In the genomic region with DNA sequence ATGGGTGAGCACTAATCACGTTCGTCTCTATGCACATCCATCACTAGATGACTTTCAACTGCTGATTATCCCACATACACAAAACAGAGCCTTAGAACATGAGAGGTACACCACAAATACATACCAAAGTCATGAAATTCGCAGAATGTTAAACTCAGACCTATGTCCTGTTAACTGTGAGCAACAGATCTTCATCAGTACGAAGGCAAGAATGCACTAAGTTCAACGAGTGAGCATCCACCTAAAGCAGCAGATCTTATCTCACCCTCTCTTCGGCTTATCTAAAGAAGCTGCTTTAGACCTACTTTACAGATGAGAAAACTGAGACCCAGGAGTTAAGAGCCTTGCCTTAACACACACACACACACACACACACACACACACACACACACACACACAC, we compare ENCODE assay signal across 15 mouse cellular contexts. TPM values are rescaled to one million over a fixed set of nuclear protein-coding genes. Genes with fewer than 3 reads are reported as not detected.
DNase-seq lines count a peak whose midpoint lies in the region; ATAC-seq and TF ChIP-seq lines count a peak whose summit lies in the region.
"Had no signal": no experiment of that assay in that cellular context is flagged by ENCODE, and none has a peak within 500 bp of the region (broad histone marks: within the 10 kb centered on the region; RNA-seq: fewer than 3 reads in every experiment).

No protein-coding gene starts in this region.

- peak overlapping the region; percentile 52 for H3K9ac ChIP-seq in heart, adult 2 months (ENCODE audit: low read depth, low read length)
- H3K9ac ChIP-seq in heart, embryonic 11.5 days (ENCODE audit: low read depth, low read length): no peak overlapping the region
- H3K9ac ChIP-seq in lung, embryonic 14.5 days: no peak overlapping the region
- no peak overlapping the region for H3K9ac ChIP-seq in liver, embryonic 12.5 days
- no peak overlapping the region for H3K9ac ChIP-seq in forebrain, embryonic 14.5 days (ENCODE audit: low read length)
- H3K9ac ChIP-seq: limb, embryonic 15.5 days; midbrain, embryonic 12.5 days had no signal

- no peak for DNase-seq in heart, adult 2 months
- DNase-seq in lung, embryonic 14.5 days: no peak
- DNase-seq in lung, adult 2 months: no peak
- DNase-seq in forebrain, embryonic 10.5 days (ENCODE audit: extremely low spot score, low spot score): no peak
- no peak for DNase-seq in forebrain, embryonic 14.5 days (ENCODE audit: low spot score)
- DNase-seq: cerebellum, adult 11-12 months; kidney, postnatal 4 days; layer of hippocampus, postnatal 36 days; spleen, adult 18-20 months had no signal

- 44% methylated on average over 6 of the region's 6 CpGs for WGBS in heart, adult 2 months
- WGBS in heart, embryonic 11.5 days (ENCODE audit: insufficient replicate concordance): 50% methylated on average over 6 of the region's 6 CpGs
- 59% methylated on average over 6 of the region's 6 CpGs for WGBS in lung, embryonic 14.5 days
- WGBS in lung, adult 2 months: 52% methylated on average over 6 of the region's 6 CpGs
- 44% methylated on average over 6 of the region's 6 CpGs for WGBS in liver, embryonic 12.5 days (ENCODE audit: insufficient replicate concordance)
- WGBS in forebrain, embryonic 10.5 days: 87% methylated on average over 6 of the region's 6 CpGs
- WGBS in forebrain, embryonic 14.5 days: 85% methylated on average over 6 of the region's 6 CpGs

- TF ChIP-seq POLR2A in heart, adult 2 months (IDR thresholded peaks at IDR 0.05; ENCODE audit: insufficient read depth, low read depth, low read length): no peak
- TF ChIP-seq POLR2A in lung, adult 2 months (IDR thresholded peaks at IDR 0.05; ENCODE audit: borderline replicate concordance, extremely low read depth, low read depth, low read length): no peak

- H3K9me3 ChIP-seq in heart, embryonic 11.5 days (replicated peaks; ENCODE audit: control insufficient read depth, low read length): no peaks in the 10 kb centered on the region
- H3K9me3 ChIP-seq in lung, embryonic 14.5 days (ENCODE audit: low read depth, low read length): no peaks in the 10 kb centered on the region
- no peaks in the 10 kb centered on the region for H3K9me3 ChIP-seq in liver, embryonic 12.5 days (replicated peaks)
- H3K9me3 ChIP-seq in forebrain, embryonic 10.5 days: no peaks in the 10 kb centered on the region
- H3K9me3 ChIP-seq in forebrain, embryonic 14.5 days (replicated peaks; ENCODE audit: control insufficient read depth, low read length): no peaks in the 10 kb centered on the region
- H3K9me3 ChIP-seq: limb, embryonic 15.5 days; midbrain, embryonic 12.5 days had no signal

- TF ChIP-seq EP300 in heart, adult 2 months (IDR thresholded peaks at IDR 0.05; ENCODE audit: insufficient read depth, low read depth, low read length): no peak

- H3K79me2 ChIP-seq in heart, adult 2 months (replicated peaks; ENCODE audit: control insufficient read depth, insufficient read depth, low read length): 0 out of 2 replicates have a peak, but pooled peaks cover 1% of the 10 kb centered on the region

- H3K27ac ChIP-seq in heart, adult 2 months: peak overlapping the region; percentile 52
- no peak overlapping the region for H3K27ac ChIP-seq in heart, embryonic 11.5 days (ENCODE audit: low read depth, low read length)
- H3K27ac ChIP-seq in lung, embryonic 14.5 days (ENCODE audit: low read depth): no peak overlapping the region
- no peak overlapping the region for H3K27ac ChIP-seq in liver, embryonic 12.5 days
- H3K27ac ChIP-seq in forebrain, embryonic 10.5 days: no peak overlapping the region
- no peak overlapping the region for H3K27ac ChIP-seq in forebrain, embryonic 14.5 days (ENCODE audit: low read depth, low read length)
- H3K27ac ChIP-seq: hindbrain, postnatal 0 days; limb, embryonic 15.5 days; midbrain, embryonic 12.5 days had no signal

- peak overlapping the region; percentile 30 for H3K4me3 ChIP-seq in heart, adult 2 months
- H3K4me3 ChIP-seq in heart, embryonic 11.5 days (ENCODE audit: low read depth, low read length): no peak overlapping the region
- 0 out of 2 replicates have a peak overlapping the region, but pooled peaks have one; percentile 78 for H3K4me3 ChIP-seq in lung, embryonic 14.5 days (ENCODE audit: low read depth, low read length)
- H3K4me3 ChIP-seq in lung, adult 2 months (replicated peaks; ENCODE audit: extremely low read depth, low read depth, low read length): no peak overlapping the region
- no peak overlapping the region for H3K4me3 ChIP-seq in liver, embryonic 12.5 days
- H3K4me3 ChIP-seq in forebrain, embryonic 10.5 days: no peak overlapping the region
- H3K4me3 ChIP-seq in forebrain, embryonic 14.5 days (ENCODE audit: low read depth, low read length): no peak overlapping the region
- H3K4me3 ChIP-seq: limb, embryonic 15.5 days; midbrain, embryonic 12.5 days had no signal

- intact Hi-C loops in heart, adult 2 months (cut with DNase I): no loop called here

- no peaks in the 10 kb centered on the region for H3K27me3 ChIP-seq in heart, adult 2 months (ENCODE audit: control insufficient read depth, insufficient read depth, low read length)
- H3K27me3 ChIP-seq in heart, embryonic 11.5 days (ENCODE audit: control insufficient read depth, insufficient read depth, low read length): peaks cover 9% of the 10 kb centered on the region; the same call in 1 of the 2 replicates
- peaks cover 14% of the 10 kb centered on the region for H3K27me3 ChIP-seq in lung, embryonic 14.5 days (ENCODE audit: insufficient read depth, low read length)
- peaks cover 46% of the 10 kb centered on the region for H3K27me3 ChIP-seq in liver, embryonic 12.5 days (replicated peaks)
- peaks cover 89% of the 10 kb centered on the region for H3K27me3 ChIP-seq in forebrain, embryonic 10.5 days (ENCODE audit: poor library complexity, severe bottlenecking)
- peaks cover 45% of the 10 kb centered on the region for H3K27me3 ChIP-seq in forebrain, embryonic 14.5 days (replicated peaks; ENCODE audit: control insufficient read depth, insufficient read depth, low read length)

- peaks cover 19% of the 10 kb centered on the region for H3K4me1 ChIP-seq in heart, adult 2 months (ENCODE audit: control insufficient read depth, insufficient read depth, low read length)
- peaks cover 5% of the 10 kb centered on the region; the same call in 1 of the 2 replicates for H3K4me1 ChIP-seq in heart, embryonic 11.5 days (ENCODE audit: control insufficient read depth, insufficient read depth, low read length)
- H3K4me1 ChIP-seq in lung, embryonic 14.5 days (ENCODE audit: insufficient read depth): peaks cover 7% of the 10 kb centered on the region
- peaks cover 15% of the 10 kb centered on the region for H3K4me1 ChIP-seq in lung, adult 2 months (ENCODE audit: control insufficient read depth, insufficient read depth, low read length)
- H3K4me1 ChIP-seq in liver, embryonic 12.5 days: peaks cover 38% of the 10 kb centered on the region
- peaks cover 28% of the 10 kb centered on the region for H3K4me1 ChIP-seq in forebrain, embryonic 10.5 days
- H3K4me1 ChIP-seq in forebrain, embryonic 14.5 days (ENCODE audit: control insufficient read depth, insufficient read depth, low read length): peaks cover 10% of the 10 kb centered on the region

- no peak for TF ChIP-seq CTCF in heart, adult 2 months (IDR thresholded peaks at IDR 0.05)
- TF ChIP-seq CTCF in lung, embryonic 14.5 days (IDR thresholded peaks at IDR 0.05; ENCODE audit: low read depth): no peak
- TF ChIP-seq CTCF in lung, adult 2 months (IDR thresholded peaks at IDR 0.05; ENCODE audit: insufficient read depth, low read length): no peak

- no peak overlapping the region for H3K4me2 ChIP-seq in heart, embryonic 11.5 days
- peak overlapping the region; percentile 97 for H3K4me2 ChIP-seq in lung, embryonic 14.5 days
- H3K4me2 ChIP-seq in liver, embryonic 12.5 days: peak overlapping the region; percentile 87
- no peak overlapping the region for H3K4me2 ChIP-seq in forebrain, embryonic 14.5 days (ENCODE audit: low read length)
- H3K4me2 ChIP-seq: midbrain, embryonic 12.5 days had no signal

- ATAC-seq in heart, embryonic 11.5 days (replicated peaks; ENCODE audit: insufficient number of reproducible peaks, low FRiP score, low TSS enrichment): no peak
- no peak for ATAC-seq in lung, embryonic 14.5 days (ENCODE audit: insufficient read depth)
- ATAC-seq in CD4-positive, CD25-positive, alpha-beta regulatory T cell, adult 4 months: peak; percentile 3
- no peak for ATAC-seq in liver, embryonic 12.5 days
- ATAC-seq in forebrain, embryonic 14.5 days: no peak
- ATAC-seq: hindbrain, postnatal 0 days had no signal

- H3K36me3 ChIP-seq in heart, adult 2 months (ENCODE audit: control insufficient read depth, insufficient read depth, low read length): peaks cover 20% of the 10 kb centered on the region
- H3K36me3 ChIP-seq in heart, embryonic 11.5 days (ENCODE audit: control insufficient read depth, insufficient read depth, low read length): no peaks in the 10 kb centered on the region
- H3K36me3 ChIP-seq in lung, embryonic 14.5 days (ENCODE audit: insufficient read depth): no peaks in the 10 kb centered on the region
- H3K36me3 ChIP-seq in liver, embryonic 12.5 days: no peaks in the 10 kb centered on the region
- H3K36me3 ChIP-seq in forebrain, embryonic 10.5 days (replicated peaks): no peaks in the 10 kb centered on the region
- H3K36me3 ChIP-seq in forebrain, embryonic 14.5 days (ENCODE audit: control insufficient read depth, insufficient read depth, low read length): no peaks in the 10 kb centered on the region
- H3K36me3 ChIP-seq: limb, embryonic 15.5 days; midbrain, embryonic 12.5 days had no signal

RNA-seq across cellular contexts. Expression of gene Fli1, which starts 5.0 kb away (rescaled TPM):
- 10 to 100 TPM; 23.5 to 28.2 TPM for total RNA-seq in heart, adult 2 months (2021)
- polyA plus RNA-seq in heart, adult 2 months (2012; rRNA removed): 14.9 and 17.4 TPM in 2 replicates
- polyA plus RNA-seq in heart, embryonic 11.5 days (2014; fragmentation: Nextera tagmentation; extraction: Ambion mirVana): 17.1 and 18.7 TPM in 2 replicates
- 35.7 and 37.8 TPM in 2 replicates for polyA plus RNA-seq in lung, embryonic 14.5 days (2014; fragmentation: Nextera tagmentation; extraction: Ambion mirVana)
- 12.9 and 14.1 TPM in 2 replicates for polyA plus RNA-seq in lung, adult 2 months (2012; rRNA removed)
- 100 to 1,000 TPM; 105 to 118 TPM for polyA plus RNA-seq in CD4-positive, CD25-positive, alpha-beta regulatory T cell, adult 4 months (2017; shearing (Covaris generic))
- polyA plus RNA-seq in liver, embryonic 12.5 days (2016; fragmentation: Nextera tagmentation; extraction: Ambion mirVana): 15.3 and 16.2 TPM in 2 replicates
- polyA plus RNA-seq in forebrain, embryonic 10.5 days (2016; fragmentation: Nextera tagmentation; extraction: Ambion mirVana): 22.5 and 24.5 TPM in 2 replicates
- polyA plus RNA-seq in forebrain, embryonic 14.5 days (2014; fragmentation: Nextera tagmentation; extraction: Ambion mirVana): 5.5 and 6.2 TPM in 2 replicates

Comparison
In these comparisons a context has a peak if more than half of its experiments do, and no peak if none do; other contexts are left out.
1. H3K4me3 ChIP-seq: peak in heart, adult 2 months (single experiment) and lung, embryonic 14.5 days (single experiment); none in heart, embryonic 11.5 days (single experiment), lung, adult 2 months (single experiment), liver, embryonic 12.5 days (single experiment), forebrain, embryonic 10.5 days (single experiment) and forebrain, embryonic 14.5 days (single experiment).
2. H3K4me2 ChIP-seq: peak in lung, embryonic 14.5 days (single experiment) and liver, embryonic 12.5 days (single experiment); none in heart, embryonic 11.5 days (single experiment) and forebrain, embryonic 14.5 days (single experiment).